Mouse (Mus musculus): ENCODE results near the gene Tcaim.

DNA sequence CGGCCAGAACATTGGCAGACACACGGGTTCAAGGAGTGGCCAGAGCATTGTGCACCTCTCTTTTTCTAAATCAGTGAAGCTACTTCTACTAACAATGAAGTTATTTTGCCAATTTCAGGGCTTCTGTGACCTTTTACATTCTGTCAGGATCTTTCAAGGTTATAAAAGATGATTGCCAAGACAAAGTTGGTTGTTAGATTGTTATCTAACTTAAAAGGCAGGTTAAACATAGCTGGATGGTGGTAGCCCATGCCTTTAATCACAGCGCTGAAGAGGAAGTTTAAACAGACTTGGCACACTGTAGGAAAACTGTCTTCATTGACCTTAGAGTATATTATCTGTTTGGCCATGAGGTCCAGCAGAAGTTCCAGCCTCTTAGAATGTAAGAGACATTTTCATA is 40.3 kb downstream of the Tcaim start:
- TF ChIP-seq CTCF (conservative IDR thresholded peaks at IDR 0.05; ENCODE audit: insufficient read depth, insufficient read length, low read depth, low read length): no peak
- no peak for TF ChIP-seq POLR2A (IDR thresholded peaks at IDR 0.05; ENCODE audit: low read depth, low read length)

All from kidney, adult 2 months (tissue).